Mouse (Mus musculus) brain, embryonic 14.5 days (tissue): ENCODE data around the gene Tmem54.

Source experiments
- CTCF ChIP-seq: fragments of 200-500 bp; IDR thresholded peaks from 2 replicates; pipeline ENCODE4 v1.5.1; 2012; ENCODE audit warnings: inconsistent platforms, mild to moderate bottlenecking, moderate library complexity, borderline replicate concordance; ENCODE audit not compliant: insufficient read depth, insufficient read length; ENCODE audit errors: extremely low read depth
- POLR2A ChIP-seq: fragments of 200-500 bp; IDR thresholded peaks from 2 replicates; pipeline ENCODE4 v1.6.1; 2012; ENCODE audit warnings: mild to moderate bottlenecking, inconsistent platforms, borderline replicate concordance; ENCODE audit not compliant: poor library complexity, insufficient read depth, insufficient read length, severe bottlenecking; ENCODE audit errors: extremely low read depth

- TF ChIP-seq CTCF (no peak), POLR2A (no peak)
These were observed 40.6 kb downstream of the Tmem54 start for GRCm38 (mm10) chr4:129145943-129146342.
